Mouse (Mus musculus): Measurements from ENCODE around the gene Cmip. TPM values are rescaled to one million over a fixed set of nuclear protein-coding genes. Genes with fewer than 3 reads are reported as not detected.
A peak's percentile ranks its signal among the peaks of the same experiment; 100 is the strongest.

Gene Cmip
- total RNA-seq, 2 experiments from 2014 or later, result 8.3 to 11.4 TPM

DNA sequence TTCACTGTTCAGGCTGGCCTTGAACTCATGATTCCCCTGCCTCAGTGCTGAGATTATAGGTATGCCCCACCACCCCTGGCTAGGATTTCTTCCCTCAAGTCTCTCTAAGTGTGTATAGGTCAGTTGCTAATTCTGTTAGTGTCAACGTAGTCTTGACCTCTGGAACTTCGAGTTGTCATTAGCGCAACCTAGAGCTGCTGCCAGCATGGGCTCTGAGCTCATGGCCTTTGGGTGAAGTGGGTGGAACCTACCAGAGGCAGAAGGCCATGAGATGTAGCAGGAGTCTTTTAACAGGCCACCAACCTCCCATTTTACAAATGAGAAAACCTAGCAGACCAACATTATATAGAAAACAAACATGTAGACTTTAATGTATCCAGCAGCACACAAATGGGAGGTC is 80.3 kb downstream of the Cmip start:
- Histone ChIP-seq H3K4me3 (no peak overlapping the region), H3K27ac (no peak overlapping the region)
- no peak for DNase-seq
- intact Hi-C loops (cut with DNase I), result no loop called here
- TF ChIP-seq CTCF (IDR thresholded peaks at IDR 0.05), result no peak

DNA sequence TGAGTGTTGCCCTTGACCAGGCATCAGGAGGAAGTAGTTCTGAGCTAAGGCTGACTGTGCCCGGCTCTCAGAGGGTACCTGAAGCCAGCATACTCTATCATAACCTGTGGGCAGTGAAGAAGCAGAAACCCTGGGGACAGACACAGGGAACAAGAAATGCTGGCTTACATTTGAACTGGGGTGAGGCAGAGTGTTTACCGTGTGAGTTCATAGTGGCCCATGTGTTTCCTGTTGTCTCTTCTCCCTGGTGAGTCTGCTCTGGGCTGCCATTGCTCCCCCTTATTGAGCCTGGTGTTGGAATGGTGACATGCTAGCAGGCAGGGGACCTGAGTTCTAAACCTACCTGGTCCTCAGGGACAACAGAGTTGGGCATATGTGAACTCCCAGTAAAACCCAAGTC is 81.8 kb downstream of the Cmip start:
- Histone ChIP-seq H3K4me3 (no peak overlapping the region), H3K27ac (peak overlapping the region; percentile 67; the same call in 1 of the 2 replicates)
- DNase-seq, result no peak
- no peak for TF ChIP-seq CTCF (IDR thresholded peaks at IDR 0.05)
- intact Hi-C loops (cut with DNase I), result no loop called here

DNA sequence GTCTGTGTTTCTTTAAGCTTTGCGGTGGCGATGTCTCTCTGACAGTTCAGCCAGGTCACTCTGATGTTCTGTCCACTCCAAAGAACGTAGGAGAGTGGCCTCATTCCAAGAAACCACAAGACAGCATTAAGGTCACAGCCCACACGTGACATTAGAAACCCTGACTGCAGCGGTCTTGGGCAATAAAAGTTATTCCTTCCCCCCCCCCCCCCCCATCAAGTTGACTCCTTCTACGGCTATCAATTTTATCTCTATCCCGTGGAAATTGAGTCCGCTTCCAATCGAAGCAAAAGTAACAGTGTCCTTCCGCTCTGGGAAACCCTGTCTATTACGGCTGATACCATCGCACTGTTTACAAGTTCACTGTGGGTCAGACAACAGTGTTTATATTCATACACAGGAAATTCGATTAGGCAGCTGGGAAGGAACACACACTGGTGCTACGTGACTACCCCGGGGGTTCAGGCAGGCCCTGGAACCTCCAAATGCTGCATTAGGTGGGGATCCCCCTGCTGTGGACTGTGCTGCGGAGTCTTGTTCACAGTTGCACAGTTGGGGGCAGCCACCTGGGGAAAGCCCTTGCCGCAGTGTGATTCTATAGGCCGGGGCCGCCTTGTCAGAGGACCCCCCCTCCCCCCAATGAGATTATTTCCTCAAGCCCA is 82.6 kb downstream of the Cmip start:
- H3K4me3 ChIP-seq, result peak overlapping the region; percentile 29
- TF ChIP-seq CTCF (IDR thresholded peaks at IDR 0.05), result no peak
- intact Hi-C loops (cut with DNase I), result no loop called here
- no peak for DNase-seq
- H3K27ac ChIP-seq, result peak overlapping the region; percentile 67

DNA sequence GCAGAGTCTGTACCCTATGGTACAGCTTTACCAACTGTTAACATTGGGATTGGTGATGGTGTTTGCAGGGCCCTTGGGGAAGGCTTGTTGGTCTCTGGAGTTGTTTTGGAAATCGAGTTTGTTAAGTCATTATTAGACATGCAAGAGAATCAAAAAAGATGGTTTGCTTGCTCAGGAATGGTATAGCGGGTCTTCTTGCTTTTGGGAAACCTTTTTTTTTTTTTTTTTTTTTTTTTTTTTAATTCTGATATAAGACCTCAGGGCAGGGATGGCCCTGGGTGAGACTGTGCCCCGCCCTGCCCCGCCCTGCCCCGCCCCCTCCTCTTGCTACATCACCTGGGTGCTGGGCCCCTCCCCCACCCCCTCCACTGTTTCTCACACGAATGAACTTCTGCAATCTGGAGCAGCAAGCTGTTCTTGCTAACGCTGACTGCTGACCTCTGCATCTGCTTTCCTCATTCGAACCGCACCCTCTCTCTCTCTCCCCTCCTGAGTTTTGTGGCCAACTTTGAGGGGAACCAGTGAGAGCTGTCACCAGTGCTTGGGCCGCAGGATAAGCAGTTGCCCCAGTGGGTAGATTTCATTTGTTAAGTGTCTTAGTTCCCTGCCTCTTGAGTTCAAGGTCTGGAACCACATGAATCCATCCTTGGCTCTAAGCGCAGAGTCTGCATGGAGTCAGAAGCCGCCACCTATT is 83.2 kb downstream of the Cmip start:
- intact Hi-C loops (cut with DNase I), result no loop called here
- Histone ChIP-seq H3K27ac (peak overlapping the region; percentile 67), H3K4me3 (peak overlapping the region; percentile 29; the same call in 1 of the 2 replicates)
- no peak for TF ChIP-seq CTCF (IDR thresholded peaks at IDR 0.05)
- DNase-seq, result peak; percentile 45

DNA sequence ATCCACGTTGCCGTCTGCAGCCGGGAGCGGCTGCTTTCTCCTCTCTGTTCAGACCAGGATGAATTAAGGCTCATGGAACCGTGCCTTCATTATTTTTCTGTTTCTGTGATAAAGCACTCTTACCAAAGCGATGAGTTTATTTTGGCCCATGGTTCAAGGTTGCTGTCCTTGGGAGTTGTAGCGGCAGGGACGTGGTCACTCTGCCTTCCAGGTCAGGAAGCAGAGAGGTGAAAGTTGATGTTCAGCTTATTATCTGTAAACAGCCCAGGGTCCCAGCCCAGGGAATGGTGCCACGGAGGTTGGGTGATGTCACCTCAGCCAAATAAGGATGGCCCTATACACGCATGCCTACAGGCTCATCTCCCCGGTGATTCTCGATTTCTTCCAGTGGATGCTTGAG is 83.9 kb downstream of the Cmip start:
- Histone ChIP-seq H3K27ac (peak overlapping the region; percentile 40; the same call in 1 of the 2 replicates), H3K4me3 (no peak overlapping the region)
- TF ChIP-seq CTCF (IDR thresholded peaks at IDR 0.05), result no peak
- intact Hi-C loops (cut with DNase I), result no loop called here
- no peak for DNase-seq

DNA sequence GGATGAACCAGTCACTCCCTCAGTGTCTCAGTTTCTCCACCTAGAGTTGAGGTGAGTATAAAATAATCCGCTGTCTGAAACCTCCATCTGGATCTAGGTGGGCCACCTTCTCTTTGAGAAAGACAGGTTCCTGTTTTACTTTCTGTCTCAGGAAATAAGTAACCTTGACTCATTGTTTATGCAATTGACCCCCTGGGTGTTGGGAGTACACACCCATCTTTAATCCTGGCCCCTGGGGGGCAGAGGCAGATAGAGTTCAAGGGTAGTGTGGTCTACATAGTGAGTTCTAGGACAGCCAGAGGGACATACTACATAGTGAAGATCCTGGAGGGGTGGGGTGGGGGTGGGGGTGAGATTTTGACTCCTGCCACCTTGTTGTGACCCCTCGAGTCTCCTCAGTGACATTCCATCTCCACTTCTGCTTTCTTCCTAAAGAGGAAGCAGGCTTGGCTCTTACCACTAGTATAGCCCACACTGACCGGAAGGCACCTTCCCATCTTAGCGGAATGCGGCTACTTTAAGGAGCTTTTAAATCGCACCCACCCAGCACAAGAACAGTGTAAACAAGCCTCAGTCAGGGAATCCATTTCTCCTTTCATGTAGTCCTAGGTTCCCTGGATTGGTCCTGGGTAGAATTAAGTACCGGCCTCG is 86.0 kb downstream of the Cmip start:
- DNase-seq, result no peak
- H3K27ac ChIP-seq, result peak overlapping the region; percentile 48
- TF ChIP-seq CTCF (IDR thresholded peaks at IDR 0.05), result no peak
- intact Hi-C loops (cut with DNase I), result no loop called here
- no peak overlapping the region; the same call in 1 of the 2 replicates for H3K4me3 ChIP-seq

DNA sequence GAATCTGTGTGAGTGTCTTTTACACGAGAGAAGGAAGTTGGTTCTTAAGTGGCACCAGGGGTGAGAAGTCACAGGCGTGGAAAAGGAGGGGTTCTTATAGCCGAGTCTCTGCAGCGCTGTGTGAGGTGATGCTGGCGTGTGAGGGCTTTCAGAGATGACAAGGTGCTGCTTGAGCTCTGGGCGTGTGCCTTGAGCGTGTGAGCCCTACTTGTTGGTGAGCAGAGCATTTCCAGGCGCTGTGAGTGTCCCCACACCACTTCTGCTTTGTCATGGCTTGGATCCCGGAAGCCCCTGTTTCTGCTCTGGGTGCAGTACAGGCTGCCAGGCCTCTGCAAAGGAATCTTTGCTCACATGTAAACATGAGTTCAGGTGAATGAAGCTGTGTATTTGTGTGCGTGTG is 86.6 kb downstream of the Cmip start:
- TF ChIP-seq CTCF (IDR thresholded peaks at IDR 0.05), result no peak
- DNase-seq, result no peak
- 0 out of 2 replicates have a peak overlapping the region, but pooled peaks have one; percentile 16 for H3K27ac ChIP-seq
- intact Hi-C loops (cut with DNase I), result no loop called here
- no peak overlapping the region; the same call in 1 of the 2 replicates for H3K4me3 ChIP-seq

DNA sequence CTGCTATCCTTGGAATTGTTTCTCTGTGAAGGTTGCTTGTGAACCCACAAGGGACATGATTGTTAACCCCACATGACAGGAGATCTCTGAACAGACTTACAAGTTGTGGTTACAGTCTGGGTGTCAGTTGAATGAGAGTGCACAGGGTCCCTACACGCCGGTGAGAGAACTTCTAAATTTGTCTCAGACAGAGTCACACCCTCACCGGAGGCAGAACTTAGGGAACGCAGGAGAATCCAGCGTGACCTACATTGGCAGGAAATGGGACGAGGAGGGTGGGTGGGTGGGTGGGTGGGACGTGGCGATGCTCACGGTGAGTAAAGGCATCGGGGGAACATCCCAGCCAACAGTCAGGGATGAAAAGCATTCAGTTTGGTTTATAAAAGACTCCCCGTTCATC is 88.0 kb downstream of the Cmip start:
- no peak for DNase-seq
- intact Hi-C loops (cut with DNase I), result no loop called here
- no peak overlapping the region for H3K4me3 ChIP-seq
- no peak overlapping the region for H3K27ac ChIP-seq
- TF ChIP-seq CTCF (IDR thresholded peaks at IDR 0.05), result no peak

DNA sequence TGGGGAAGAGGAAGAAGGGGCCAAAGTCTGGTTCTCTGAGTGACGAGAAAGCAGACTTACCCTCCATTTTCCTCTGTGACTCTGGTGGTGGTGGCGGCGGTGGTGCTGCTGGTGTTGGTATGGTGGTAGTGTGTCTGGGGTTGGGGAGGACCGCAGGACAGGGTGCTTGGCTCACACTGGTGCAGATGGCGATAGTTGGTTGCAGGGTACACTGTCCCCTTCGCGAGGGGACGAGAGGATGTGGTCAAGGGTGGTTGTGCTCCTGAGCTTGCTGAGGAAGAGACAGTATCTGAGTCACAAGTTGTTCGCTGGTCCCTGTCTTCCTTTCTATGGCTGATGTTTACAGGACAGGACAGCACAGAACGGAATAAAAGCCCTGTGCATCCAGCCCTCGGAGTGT is 88.5 kb downstream of the Cmip start:
- DNase-seq, result no peak
- intact Hi-C loops (cut with DNase I), result no loop called here
- TF ChIP-seq CTCF (IDR thresholded peaks at IDR 0.05), result no peak
- Histone ChIP-seq H3K4me3 (no peak overlapping the region), H3K27ac (no peak overlapping the region)

DNA sequence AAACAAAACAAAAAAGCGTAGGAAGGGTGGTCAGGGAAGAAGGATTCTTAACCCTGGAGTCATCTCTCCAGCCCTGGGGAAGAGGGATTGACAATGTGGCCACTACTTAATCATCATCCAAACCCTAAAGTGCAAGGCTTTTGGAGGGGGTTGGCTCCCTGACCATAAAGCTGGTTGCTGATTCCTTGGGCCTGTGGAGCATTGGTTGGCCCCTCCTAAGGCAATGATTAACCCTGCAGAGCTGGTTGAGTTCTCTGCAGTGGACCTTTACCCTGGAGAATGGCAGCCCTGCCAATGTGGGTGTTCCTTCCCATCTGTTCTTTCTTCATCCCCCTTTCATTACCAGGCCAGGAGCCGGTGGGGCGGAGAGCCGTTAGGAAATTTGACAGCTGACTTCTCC is 90.7 kb downstream of the Cmip start:
- no peak overlapping the region for H3K4me3 ChIP-seq
- no peak for TF ChIP-seq CTCF (IDR thresholded peaks at IDR 0.05)
- DNase-seq, result no peak
- intact Hi-C loops (cut with DNase I), result no loop called here
- no peak overlapping the region for H3K27ac ChIP-seq

DNA sequence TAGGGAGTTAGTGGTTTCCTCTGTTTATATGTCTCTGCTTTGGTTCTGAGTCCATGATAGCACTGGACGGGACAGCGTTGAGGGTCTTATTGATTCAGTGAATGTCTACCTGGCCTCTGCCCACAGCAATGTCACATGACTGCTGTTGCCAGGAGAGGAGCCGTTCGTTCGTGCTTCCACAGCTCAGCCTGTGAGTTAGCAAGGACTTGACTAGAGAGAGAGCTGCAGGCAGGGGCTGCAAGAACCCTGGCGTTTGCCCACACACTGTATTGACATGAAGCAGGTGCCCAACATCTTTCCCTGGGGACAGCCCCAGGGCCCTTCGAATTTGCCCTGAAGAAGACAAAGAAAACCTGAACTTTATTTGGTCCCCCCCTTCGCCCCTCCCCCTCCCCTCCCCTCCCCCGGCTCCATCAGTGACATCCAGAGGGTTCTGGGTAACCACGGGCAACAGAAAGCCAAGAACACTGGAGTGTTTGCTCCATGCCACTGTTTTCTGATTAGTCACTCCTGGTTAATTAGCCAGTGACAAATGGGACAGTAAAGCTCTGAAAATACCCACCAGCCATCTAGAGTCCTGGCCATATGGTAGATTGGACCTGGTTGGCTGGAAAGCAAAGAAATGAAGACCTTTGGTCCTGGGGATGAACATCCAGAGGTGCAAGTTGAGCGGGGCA is 92.0 kb downstream of the Cmip start:
- TF ChIP-seq CTCF (IDR thresholded peaks at IDR 0.05), result no peak
- DNase-seq, result no peak
- intact Hi-C loops (cut with DNase I), result no loop called here
- H3K4me3 ChIP-seq, result no peak overlapping the region
- H3K27ac ChIP-seq, result no peak overlapping the region

DNA sequence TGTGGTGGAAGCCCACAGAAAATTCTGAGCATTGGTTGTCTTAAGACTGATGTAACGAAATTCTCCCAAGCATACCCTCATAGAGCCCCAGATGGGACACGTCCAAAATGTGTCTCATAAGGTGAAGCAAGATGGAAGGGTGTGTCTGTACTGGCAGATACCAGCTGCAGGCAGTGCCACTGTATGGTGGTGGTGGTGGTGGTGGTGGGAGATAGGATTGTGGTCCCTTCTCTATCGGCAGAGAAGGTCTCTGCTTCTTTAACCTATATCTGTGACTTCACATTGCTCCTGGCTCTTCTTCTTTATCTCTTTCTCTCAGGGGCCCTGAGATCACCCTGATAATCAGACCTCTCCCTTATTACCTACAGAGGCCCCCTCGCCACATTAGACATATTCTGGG is 92.7 kb downstream of the Cmip start:
- no peak for TF ChIP-seq CTCF (IDR thresholded peaks at IDR 0.05)
- no peak for DNase-seq
- Histone ChIP-seq H3K27ac (no peak overlapping the region), H3K4me3 (no peak overlapping the region)
- intact Hi-C loops (cut with DNase I), result no loop called here

DNA sequence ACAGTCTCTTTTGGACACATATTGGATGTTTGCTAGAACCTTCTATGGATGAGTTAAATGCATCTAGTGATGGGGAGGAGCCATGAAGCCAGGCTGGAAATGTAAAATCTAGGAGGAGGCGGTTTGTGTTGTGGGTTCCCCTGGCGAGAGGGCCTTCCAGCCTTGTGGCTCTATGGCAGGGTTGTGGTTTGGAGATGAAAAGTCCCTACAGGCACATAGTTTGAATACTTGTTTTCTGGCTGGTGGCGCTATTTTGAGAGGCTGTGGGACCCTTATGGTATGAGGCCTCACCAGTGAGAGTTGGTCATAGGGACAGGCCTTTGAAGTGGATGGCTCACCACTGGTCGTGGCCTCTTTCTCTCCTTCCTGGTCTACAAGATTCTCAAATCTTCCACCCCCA is 95.2 kb downstream of the Cmip start:
- no peak for DNase-seq
- intact Hi-C loops (cut with DNase I), result no loop called here
- TF ChIP-seq CTCF (IDR thresholded peaks at IDR 0.05), result no peak
- Histone ChIP-seq H3K4me3 (no peak overlapping the region), H3K27ac (no peak overlapping the region)
